Mouse (Mus musculus) hindbrain, embryonic 13.5 days (tissue): ENCODE measurements at regions not wholly inside any gene's neighbourhood (a gene's known extent, or its start where the extent isn't known, plus 50 kb on each side); places are given as distances from the start of the nearest gene placed in this dataset.

Experiments
- ATAC-seq: fragments of 200-750 bp; cut with Nextera tagmentation; 2 replicates; pipeline ENCODE4 v1.8.0; 2017; ENCODE audit warnings: moderate TSS enrichment; ENCODE audit not compliant: low FRiP score
- H3K27ac ChIP-seq: fragments of 300-500 bp; sonication (generic); 2 replicates; pipeline ENCODE4 v1.5.1; 2015; ENCODE audit warnings: inconsistent platforms, mild to moderate bottlenecking, moderate library complexity
- H3K27me3 ChIP-seq: fragments of 300-500 bp; sonication (generic); 2 replicates; pipeline ENCODE4 v1.6.1; 2015; ENCODE audit warnings: mild to moderate bottlenecking, inconsistent platforms
- H3K36me3 ChIP-seq: fragments of 300-500 bp; sonication (generic); 2 replicates; pipeline ENCODE4 v1.6.1; 2015; ENCODE audit warnings: mild to moderate bottlenecking, inconsistent platforms
- H3K4me1 ChIP-seq: fragments of 300-500 bp; sonication (generic); replicated peaks from 2 replicates; pipeline ENCODE4 v1.6.1; 2015; ENCODE audit warnings: inconsistent platforms
- H3K4me2 ChIP-seq: fragments of 300-500 bp; sonication (generic); 2 replicates; pipeline ENCODE4 v1.6.1; 2015; ENCODE audit warnings: inconsistent platforms, mild to moderate bottlenecking, moderate library complexity
- H3K4me3 ChIP-seq: fragments of 300-500 bp; sonication (generic); 2 replicates; pipeline ENCODE4 v1.5.1; 2015; ENCODE audit warnings: mild to moderate bottlenecking, inconsistent platforms
- H3K9ac ChIP-seq: fragments of 300-500 bp; sonication (generic); 2 replicates; pipeline ENCODE4 v1.6.1; 2015; ENCODE audit warnings: mild to moderate bottlenecking, inconsistent platforms
- H3K9me3 ChIP-seq: fragments of 300-500 bp; sonication (generic); 2 replicates; pipeline ENCODE4 v1.6.1; 2016; ENCODE audit warnings: inconsistent platforms
- WGBS: fragments of 180-500 bp; shearing (Covaris S2); methylation state at CpG from one replicate; pipeline ENCODE4 v1.1.7; 2015; 5-methylcytosine and 5-hydroxymethylcytosine counted together

DNA sequence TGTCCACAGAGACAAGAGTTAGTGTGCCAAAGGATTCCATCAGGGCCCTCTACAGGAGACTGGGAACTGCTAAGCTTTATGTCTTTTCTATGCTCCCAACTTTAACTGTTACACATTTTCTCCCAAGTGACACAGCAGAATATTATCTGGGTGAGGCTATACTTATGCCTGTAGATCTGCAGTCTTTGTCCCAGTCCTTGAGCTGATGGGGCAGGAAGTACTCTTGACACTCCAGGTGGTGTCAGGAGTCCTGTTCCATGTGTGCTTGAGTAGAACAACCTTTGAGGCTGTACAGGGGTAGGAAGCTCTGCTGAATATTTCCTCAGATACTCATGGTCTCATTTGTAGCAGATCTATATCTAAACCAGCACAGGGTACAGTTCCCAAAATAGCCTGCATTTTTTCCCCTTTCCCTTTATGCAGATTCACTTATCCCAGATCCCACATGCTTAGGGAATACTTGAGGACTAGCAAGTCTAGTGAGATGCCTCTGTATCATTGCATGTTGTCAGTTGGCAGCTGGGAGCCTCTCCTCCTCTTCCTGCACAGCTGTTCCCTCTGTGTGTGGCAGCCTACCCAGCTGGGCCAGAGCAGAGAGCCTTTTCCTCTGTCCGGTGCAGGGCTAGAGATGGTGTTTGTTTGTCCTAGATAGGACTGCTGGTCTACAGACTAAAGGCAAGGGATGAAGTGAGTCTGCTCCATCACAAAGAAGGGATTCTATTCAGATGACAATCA lies 85.2 kb upstream of the Rgs17 start:
- Histone ChIP-seq H3K36me3 (no peaks in the 10 kb centered on the region), H3K27me3 (no peaks in the 10 kb centered on the region), H3K4me2 (no peak overlapping the region), H3K9me3 (no peaks in the 10 kb centered on the region), H3K4me1 (no peaks in the 10 kb centered on the region), H3K4me3 (no peak overlapping the region), H3K9ac (no peak overlapping the region), H3K27ac (no peak overlapping the region)
- 77% methylated on average over 1 of the region's 1 CpGs for WGBS
- no peak for ATAC-seq

DNA sequence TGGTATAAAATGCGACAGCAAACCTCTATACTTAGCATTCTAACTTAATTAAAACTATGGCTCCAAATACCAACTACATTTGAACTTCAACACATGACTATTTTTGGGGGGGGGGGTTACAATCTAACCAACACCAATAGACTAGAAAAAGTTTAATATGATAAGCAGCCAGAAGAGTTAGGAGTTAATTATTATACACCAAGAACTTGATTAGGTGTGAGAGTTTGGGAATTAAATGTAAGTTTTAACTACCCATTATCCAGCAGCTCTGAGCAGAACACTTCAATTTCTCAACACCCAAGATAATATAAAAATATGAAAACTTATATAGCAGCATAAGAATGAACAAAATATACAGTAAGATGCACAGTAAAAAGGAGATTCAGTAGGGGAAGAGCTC lies 59.2 kb upstream of the Rgs17 start:
- WGBS: 87% methylated on average over 1 of the region's 1 CpGs
- no peak overlapping the region for H3K4me2 ChIP-seq
- H3K27me3 ChIP-seq: no peaks in the 10 kb centered on the region

GRCm38 (mm10) chr10:5978534-5978933 lies 56.3 kb upstream of the Rgs17 start:
- no peaks in the 10 kb centered on the region for H3K27me3 ChIP-seq
- no peak overlapping the region for H3K4me3 ChIP-seq
- H3K27ac ChIP-seq: no peak overlapping the region
- H3K4me1 ChIP-seq: no peaks in the 10 kb centered on the region
- H3K9ac ChIP-seq: no peak overlapping the region
- H3K4me2 ChIP-seq: no peak overlapping the region
- 70% methylated on average over 1 of the region's 1 CpGs for WGBS
- H3K9me3 ChIP-seq: no peaks in the 10 kb centered on the region
- no peaks in the 10 kb centered on the region for H3K36me3 ChIP-seq
- ATAC-seq: no peak

More for the DNA sequence above, 59.2 kb upstream of the Rgs17 start:
- H3K27ac ChIP-seq: no peak overlapping the region
- no peaks in the 10 kb centered on the region for H3K36me3 ChIP-seq
- H3K9me3 ChIP-seq: no peaks in the 10 kb centered on the region
- no peaks in the 10 kb centered on the region for H3K4me1 ChIP-seq
- no peak overlapping the region for H3K9ac ChIP-seq
- no peak for ATAC-seq
- no peak overlapping the region for H3K4me3 ChIP-seq
